Mouse (Mus musculus): Measurements from ENCODE around the gene Tmtc2. TPM values are rescaled to one million over a fixed set of nuclear protein-coding genes. Genes with fewer than 3 reads are reported as not detected.

Gene Tmtc2
- total RNA-seq, 4 experiments from 2014 or later: 2.0 to 5.2 (median 2.9) TPM

- no peak for DNase-seq
Observed at GRCm38 (mm10) chr10:105544004-105545003, 29.9 kb downstream of the Tmtc2 start.

- DNase-seq: no peak
Observed at GRCm38 (mm10) chr10:105542081-105542480, 32.2 kb downstream of the Tmtc2 start.

DNA sequence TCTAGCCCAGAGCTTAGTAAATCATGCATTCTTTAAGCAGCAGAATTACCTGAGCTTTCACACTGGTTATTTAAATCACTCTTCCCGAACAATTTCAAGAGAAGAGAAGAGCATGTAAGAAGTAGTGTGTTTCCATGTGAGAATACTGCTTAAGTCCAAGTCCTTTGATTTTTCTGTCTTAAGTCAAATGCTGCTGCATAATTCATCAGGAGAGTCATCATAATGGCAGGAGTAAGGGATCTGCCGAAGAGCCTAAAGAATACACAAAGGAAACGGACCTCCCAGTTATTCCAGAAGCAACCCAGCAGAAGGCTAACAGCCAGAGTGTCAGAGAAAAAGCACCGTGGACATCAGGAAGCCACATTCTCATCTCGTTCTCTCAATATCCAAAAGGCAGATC, 34.6 kb downstream of the Tmtc2 start:
- no peak for DNase-seq

GRCm38 (mm10) chr10:105536910-105537309, 37.3 kb downstream of the Tmtc2 start:
- no peak for DNase-seq

GRCm38 (mm10) chr10:105535848-105536247, 38.4 kb downstream of the Tmtc2 start:
- DNase-seq: no peak

- DNase-seq: no peak
Observed at GRCm38 (mm10) chr10:105532747-105533146, 41.5 kb downstream of the Tmtc2 start.

DNA sequence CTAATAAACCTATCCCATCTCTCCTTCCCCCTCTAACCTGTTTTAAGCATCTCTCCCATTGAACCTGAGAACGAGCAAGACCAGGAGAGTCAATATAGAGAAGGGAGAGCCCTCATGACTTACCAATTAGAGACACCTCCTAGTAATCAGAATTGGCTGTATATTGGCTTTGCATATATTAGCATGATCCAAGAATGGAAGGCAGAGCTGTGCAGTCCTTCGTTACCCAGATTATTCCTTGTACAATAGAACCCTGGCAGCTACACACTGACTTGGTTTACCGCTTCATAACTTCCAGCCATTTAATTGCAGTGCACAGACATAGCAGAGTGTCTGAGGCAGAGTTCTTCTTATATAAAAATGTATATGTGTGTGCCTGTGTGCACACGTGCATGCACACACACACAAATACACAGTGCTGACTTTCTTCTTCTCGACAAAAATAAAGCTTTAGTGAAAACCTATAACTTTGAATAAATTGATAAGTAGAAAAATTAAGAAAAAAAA, 42.2 kb downstream of the Tmtc2 start:
- no peak for DNase-seq

DNA sequence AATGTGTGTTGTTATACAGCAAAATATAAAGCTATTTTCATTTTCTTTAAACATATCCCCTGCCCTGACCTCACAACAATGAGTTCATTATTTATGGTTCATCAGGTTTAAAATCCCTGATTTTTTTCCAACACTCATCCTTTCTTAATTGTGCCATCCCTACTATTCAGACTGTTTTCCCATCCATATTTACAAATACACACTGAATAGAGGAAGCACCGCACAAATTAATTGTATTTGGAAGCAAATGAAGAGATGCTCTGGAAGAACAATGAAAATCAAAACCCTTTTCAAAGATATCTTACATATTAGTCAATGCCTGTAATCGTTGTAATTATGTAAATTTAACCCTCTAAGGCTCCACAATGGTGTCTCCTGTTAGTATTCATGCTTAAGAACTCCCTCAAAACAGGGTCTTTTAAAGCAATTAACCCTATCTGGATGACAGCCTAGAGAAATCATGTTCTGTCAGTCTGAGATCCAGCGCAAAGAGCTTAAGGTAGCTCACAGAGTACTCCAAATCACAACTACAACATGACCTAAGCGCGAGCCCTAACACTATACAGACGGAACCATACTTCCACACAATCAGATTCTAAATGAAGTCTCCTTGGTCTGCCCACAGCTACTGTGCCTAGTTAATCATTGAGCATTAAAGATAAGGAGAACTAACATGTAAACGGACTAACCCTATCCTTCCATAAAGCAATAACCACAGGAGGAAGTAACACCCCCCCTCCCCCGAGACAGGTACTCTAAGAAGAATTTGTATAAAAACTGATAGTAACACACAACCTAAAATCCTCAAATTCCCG, 43.0 kb downstream of the Tmtc2 start:
- DNase-seq: no peak

DNA sequence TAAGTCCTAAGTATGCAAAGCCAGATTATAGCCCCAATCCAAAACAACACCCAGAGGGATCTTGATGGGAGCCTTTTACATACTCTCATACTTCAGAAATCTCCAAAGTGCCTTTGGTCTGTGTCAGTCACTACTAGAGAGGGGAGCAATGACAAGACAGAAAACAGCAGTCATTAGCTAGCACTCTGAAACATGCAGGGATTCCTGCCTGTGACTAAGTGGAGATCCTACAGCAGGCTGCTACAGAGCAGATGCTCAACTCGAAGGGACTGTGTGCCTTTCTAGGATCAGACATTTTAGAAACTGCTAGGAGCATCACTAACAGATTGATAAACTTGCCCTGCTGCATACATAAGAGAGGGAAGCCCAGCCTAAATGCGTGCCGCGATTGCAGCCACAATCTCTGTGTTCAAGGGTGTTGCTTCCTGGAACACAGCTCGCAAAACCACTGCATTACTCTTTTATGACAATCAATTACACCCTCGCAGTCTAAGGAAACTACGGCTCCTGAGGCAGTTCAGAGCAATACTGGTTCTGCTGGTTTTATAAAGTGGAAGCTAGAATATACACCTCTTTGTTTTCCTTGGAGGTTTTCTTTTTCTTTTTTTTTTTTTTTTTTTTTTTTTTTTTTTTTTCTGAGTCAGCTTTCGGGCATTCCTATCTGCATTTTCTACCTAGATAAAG, 50.7 kb downstream of the Tmtc2 start:
- no peak for DNase-seq

- DNase-seq: no peak
Observed at GRCm38 (mm10) chr10:105522431-105522830, 51.8 kb downstream of the Tmtc2 start.

- DNase-seq: no peak
Observed at GRCm38 (mm10) chr10:105519154-105519806, 55.0 kb downstream of the Tmtc2 start.

DNA sequence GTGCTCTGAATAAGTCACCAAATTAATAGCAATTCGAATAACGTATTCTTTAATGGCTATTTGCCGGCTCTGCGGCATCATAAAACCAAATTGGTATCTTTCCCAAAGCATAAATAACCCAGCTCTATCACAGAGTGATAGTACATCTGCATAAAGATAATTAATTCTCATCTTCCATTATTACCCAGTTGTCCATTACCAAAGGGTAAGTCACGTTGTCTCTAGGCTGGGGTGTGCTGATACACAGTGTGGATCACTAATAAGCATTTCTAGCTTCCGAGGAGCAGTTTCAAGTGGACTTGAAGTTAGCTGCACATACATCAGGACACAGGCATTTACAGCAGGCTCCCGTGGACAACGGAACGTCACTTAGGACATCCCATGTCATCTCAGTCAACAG, 56.1 kb downstream of the Tmtc2 start:
- no peak for DNase-seq

- DNase-seq: no peak
Observed at GRCm38 (mm10) chr10:105513777-105514322, 60.4 kb downstream of the Tmtc2 start.

DNA sequence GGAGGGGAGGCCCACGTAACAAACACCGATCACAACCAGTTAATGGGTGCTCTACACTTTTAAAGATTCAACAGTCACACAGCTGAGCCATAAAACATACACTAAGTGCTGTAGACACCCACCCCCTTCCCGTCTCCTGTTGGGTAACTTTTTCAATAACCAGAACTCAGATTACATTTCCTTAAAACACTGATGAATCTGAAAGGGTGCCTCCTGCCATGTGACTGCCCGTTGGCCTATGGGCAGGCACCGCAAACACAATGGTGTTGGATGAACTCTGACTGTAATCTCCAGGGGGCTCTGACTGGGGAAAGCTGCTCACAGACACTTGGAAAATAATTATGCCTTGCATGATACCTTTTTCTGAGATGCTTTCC, 64.4 kb downstream of the Tmtc2 start:
- no peak for DNase-seq

DNA sequence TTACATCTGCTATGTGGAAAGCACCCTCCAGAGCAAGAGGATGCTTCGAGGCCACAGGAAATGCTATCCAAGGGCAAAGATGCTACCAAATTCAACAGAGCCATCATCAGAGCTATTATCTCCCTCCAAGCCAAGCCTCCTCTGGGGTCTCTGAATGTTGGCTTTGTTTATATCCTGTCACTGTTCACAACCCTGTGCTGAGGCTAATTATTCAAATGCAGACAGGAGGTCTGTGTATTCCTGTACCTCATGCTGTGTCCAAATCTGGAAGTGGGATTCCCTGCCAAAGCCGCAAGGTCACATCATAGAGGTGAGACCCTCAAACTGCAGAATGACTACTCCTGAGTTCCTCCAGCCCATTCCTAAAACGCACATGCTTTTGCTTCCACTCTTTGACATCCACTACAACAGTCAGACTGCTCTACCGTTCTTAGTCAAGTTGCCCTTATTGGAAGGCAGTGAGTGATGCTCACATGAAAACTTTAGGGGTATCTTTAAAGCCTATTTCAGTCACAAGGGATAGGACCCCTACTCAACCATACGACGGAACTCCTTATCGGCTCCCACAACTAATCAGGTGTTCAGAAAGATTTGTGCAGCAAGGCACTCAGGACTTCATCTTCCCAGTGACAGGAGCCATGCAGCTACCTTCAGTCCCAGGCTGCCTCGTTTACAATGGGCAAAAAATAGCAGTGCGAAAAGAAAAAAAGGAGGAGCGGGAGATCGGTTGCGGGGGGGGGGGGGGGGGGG, 64.9 kb downstream of the Tmtc2 start:
- DNase-seq: no peak

GRCm38 (mm10) chr10:105507982-105508786, 66.1 kb downstream of the Tmtc2 start:
- DNase-seq: no peak

DNA sequence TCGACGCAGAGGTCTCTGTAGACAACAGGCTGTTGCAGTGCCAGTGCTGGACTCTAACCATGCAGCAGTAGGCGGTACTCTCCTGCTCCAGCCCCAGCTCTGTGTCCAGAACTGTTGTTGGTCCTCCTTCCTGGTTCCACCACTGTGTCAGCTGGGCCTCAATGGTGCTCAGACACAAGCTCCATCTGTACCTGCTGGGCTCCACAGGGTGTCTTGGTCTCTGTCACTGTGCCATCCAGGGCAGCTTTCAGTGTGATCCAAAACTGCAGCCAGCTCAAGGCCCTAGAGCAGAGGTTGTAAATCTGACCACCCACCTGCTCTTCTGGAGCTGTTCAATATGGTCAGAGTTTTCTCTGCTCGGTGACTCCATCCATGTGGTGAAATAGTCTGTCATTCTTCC, 68.2 kb downstream of the Tmtc2 start:
- no peak for DNase-seq

DNA sequence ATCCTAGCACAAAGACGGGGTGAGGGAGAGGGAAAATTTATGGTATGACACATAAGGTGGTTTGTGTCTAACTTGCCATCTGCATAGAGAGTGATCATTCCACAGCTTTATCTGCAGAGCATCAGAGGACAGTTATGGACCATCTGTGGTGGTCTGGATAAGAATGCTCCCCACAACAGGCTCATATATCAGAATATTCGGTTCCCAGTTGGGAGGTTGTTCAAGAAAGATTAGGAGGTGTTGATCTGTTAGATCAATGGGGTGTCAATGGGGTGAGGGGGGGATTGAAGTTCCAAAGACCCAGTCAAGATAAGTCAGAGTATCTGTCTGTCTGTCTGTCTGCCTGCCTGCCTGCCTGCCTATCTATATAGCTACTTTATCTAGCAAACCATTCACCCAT, 69.8 kb downstream of the Tmtc2 start:
- DNase-seq: no peak

GRCm38 (mm10) chr10:105501736-105502135, 72.5 kb downstream of the Tmtc2 start:
- no peak for DNase-seq

- DNase-seq: peak; percentile 3
Observed at GRCm38 (mm10) chr10:105500482-105500881, 73.8 kb downstream of the Tmtc2 start.
